Mouse (Mus musculus): ENCODE measurements around the gene Uck2. TPM values are rescaled to one million over a fixed set of nuclear protein-coding genes. Genes with fewer than 3 reads are reported as not detected.

Uck2 gene
- 48.8 and 49.6 TPM in 2 replicates for polyA plus RNA-seq (2014; fragmentation: Nextera tagmentation; extraction: Ambion mirVana)

DNA sequence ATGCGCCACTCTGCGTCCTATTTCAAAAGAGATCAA is at the start of gene Uck2:
TSS of gene Uck2 (minus strand) at position 1 of the 36 bp plus-strand sequence.
- H3K4me1 ChIP-seq (replicated peaks; ENCODE audit: control insufficient read depth, insufficient read depth, low read length): peaks cover 27% of the 10 kb centered on the region
- H3K9ac ChIP-seq: peak within 1 kb of the TSS; percentile 93
- peak within 1 kb of the TSS; percentile 97 for H3K27ac ChIP-seq
- DNase-seq (ENCODE audit: low spot score) (no peak), ATAC-seq (ENCODE audit: low FRiP score) (no peak)
- WGBS: 0% methylated on average over 2 of the region's 2 CpGs
- H3K4me3 ChIP-seq (replicated peaks; ENCODE audit: low read length): peak within 1 kb of the TSS; percentile 86
- peak within 1 kb of the TSS; percentile 66 for H3K4me2 ChIP-seq (replicated peaks)
- H3K9me3 ChIP-seq (ENCODE audit: control insufficient read depth, low read length): no peaks in the 10 kb centered on the region
- H3K36me3 ChIP-seq (replicated peaks; ENCODE audit: control insufficient read depth, insufficient read depth): no peaks in the 10 kb centered on the region
- H3K27me3 ChIP-seq (ENCODE audit: control insufficient read depth, insufficient read depth, low read length): no peaks in the 10 kb centered on the region

DNA sequence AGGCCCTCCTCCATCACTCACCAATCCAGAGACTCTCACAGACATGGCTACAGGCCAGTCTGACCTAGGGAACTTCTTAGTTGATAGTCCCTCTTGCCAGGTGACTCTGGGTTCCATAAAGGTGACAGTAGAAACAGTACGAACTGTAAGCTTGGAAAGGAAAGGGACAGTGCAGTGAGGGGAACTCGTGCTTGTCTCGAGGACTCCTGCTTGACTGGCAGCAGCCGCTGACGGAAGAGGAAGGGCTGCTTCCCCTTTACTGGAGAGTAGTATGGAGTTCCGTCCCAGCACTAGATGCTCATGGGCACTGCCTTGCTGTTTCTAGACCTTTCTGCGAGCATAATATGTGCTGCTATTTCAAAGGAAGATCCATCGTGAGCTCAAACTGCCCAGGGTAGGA is 46.0 kb upstream of the Uck2 start:
- WGBS: 94% methylated on average over 8 of the region's 8 CpGs
- Histone ChIP-seq H3K9ac (no peak overlapping the region), H3K4me3 (replicated peaks; ENCODE audit: low read length) (no peak overlapping the region), H3K27ac (no peak overlapping the region), H3K4me2 (replicated peaks) (no peak overlapping the region), H3K36me3 (replicated peaks; ENCODE audit: control insufficient read depth, insufficient read depth) (peaks cover 64% of the 10 kb centered on the region), H3K4me1 (replicated peaks; ENCODE audit: control insufficient read depth, insufficient read depth, low read length) (no peaks in the 10 kb centered on the region), H3K27me3 (ENCODE audit: control insufficient read depth, insufficient read depth, low read length) (no peaks in the 10 kb centered on the region), H3K9me3 (ENCODE audit: control insufficient read depth, low read length) (no peaks in the 10 kb centered on the region)
- no peak for DNase-seq (ENCODE audit: low spot score)
- ATAC-seq (ENCODE audit: low FRiP score): no peak

DNA sequence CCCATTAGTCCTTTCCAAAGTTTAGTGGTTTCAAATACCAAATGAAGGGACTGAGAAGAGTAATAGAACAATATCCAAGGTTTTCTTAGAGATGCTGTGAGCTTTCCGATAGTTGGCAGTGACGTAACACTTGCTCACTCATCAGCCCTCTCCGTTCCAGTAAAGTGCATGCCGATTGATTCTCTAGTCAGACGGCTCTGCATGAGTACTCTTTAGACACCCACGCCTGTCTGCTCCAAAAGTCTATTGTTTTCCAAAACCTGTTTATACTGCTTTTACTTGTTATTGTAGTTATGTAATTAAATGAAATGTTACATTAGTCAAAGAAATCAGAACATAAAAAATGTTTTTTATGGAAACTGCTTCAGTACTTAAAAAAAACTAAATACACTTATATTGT is 43.7 kb upstream of the Uck2 start:
- DNase-seq (ENCODE audit: low spot score) (no peak), ATAC-seq (ENCODE audit: low FRiP score) (no peak)
- H3K36me3 ChIP-seq (replicated peaks; ENCODE audit: control insufficient read depth, insufficient read depth): peaks cover 73% of the 10 kb centered on the region
- no peaks in the 10 kb centered on the region for H3K4me1 ChIP-seq (replicated peaks; ENCODE audit: control insufficient read depth, insufficient read depth, low read length)
- H3K4me2 ChIP-seq (replicated peaks): no peak overlapping the region
- no peak overlapping the region for H3K9ac ChIP-seq
- 89% methylated on average over 6 of the region's 6 CpGs for WGBS
- H3K27me3 ChIP-seq (ENCODE audit: control insufficient read depth, insufficient read depth, low read length): no peaks in the 10 kb centered on the region
- no peak overlapping the region for H3K4me3 ChIP-seq (replicated peaks; ENCODE audit: low read length)
- no peak overlapping the region for H3K27ac ChIP-seq
- no peaks in the 10 kb centered on the region for H3K9me3 ChIP-seq (ENCODE audit: control insufficient read depth, low read length)

DNA sequence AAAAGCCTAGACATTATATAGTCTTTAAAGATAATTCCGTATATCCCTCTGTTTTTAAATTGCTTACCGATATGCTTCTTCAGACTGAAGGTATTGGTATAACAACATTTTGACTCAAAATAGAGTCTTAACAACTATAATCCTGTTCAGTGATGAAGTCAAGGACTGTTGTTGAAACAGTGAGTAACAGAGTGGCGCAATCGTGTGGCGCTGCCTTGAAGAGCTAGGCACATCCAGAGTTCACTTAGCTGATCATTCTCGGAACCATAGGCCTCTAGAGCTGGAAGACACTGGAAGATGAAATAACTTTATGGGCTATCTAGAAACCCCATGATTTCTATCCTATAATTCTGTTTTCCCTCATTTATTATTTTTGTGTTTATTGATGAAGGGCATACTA is 36.6 kb upstream of the Uck2 start:
- no peak overlapping the region for H3K27ac ChIP-seq
- WGBS: 98% methylated on average over 6 of the region's 6 CpGs
- H3K36me3 ChIP-seq (replicated peaks; ENCODE audit: control insufficient read depth, insufficient read depth): peaks cover 84% of the 10 kb centered on the region
- H3K4me1 ChIP-seq (replicated peaks; ENCODE audit: control insufficient read depth, insufficient read depth, low read length): no peaks in the 10 kb centered on the region
- no peak overlapping the region for H3K4me2 ChIP-seq (replicated peaks)
- DNase-seq (ENCODE audit: low spot score) (no peak), ATAC-seq (ENCODE audit: low FRiP score) (no peak)
- no peak overlapping the region for H3K9ac ChIP-seq
- no peaks in the 10 kb centered on the region for H3K27me3 ChIP-seq (ENCODE audit: control insufficient read depth, insufficient read depth, low read length)
- no peaks in the 10 kb centered on the region for H3K9me3 ChIP-seq (ENCODE audit: control insufficient read depth, low read length)
- no peak overlapping the region for H3K4me3 ChIP-seq (replicated peaks; ENCODE audit: low read length)

DNA sequence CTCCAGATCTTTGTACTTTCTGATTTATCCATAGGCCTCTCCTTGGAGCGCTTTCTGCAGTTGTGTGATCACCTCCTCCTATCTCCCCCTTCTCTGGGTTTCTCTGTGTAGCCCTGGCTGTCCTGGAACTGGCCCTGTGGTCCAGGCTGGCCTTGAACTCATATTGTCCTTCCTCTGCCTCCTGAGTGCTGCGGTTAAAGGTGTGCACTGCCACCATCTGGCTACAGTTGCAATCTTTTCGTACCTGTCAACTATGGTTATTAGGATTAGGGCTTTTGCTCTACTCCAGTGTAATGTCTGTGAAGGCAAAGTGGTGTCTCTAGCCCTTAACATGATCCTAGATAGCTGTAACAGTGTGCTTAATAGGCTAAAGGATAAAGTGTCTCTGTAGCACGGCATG is 28.1 kb upstream of the Uck2 start:
- no peak overlapping the region for H3K27ac ChIP-seq
- no peak overlapping the region for H3K9ac ChIP-seq
- H3K9me3 ChIP-seq (ENCODE audit: control insufficient read depth, low read length): no peaks in the 10 kb centered on the region
- H3K4me2 ChIP-seq (replicated peaks): no peak overlapping the region
- peaks cover 41% of the 10 kb centered on the region for H3K36me3 ChIP-seq (replicated peaks; ENCODE audit: control insufficient read depth, insufficient read depth)
- WGBS: 89% methylated on average over 4 of the region's 4 CpGs
- peaks cover 6% of the 10 kb centered on the region for H3K4me1 ChIP-seq (replicated peaks; ENCODE audit: control insufficient read depth, insufficient read depth, low read length)
- H3K4me3 ChIP-seq (replicated peaks; ENCODE audit: low read length): no peak overlapping the region
- no peaks in the 10 kb centered on the region for H3K27me3 ChIP-seq (ENCODE audit: control insufficient read depth, insufficient read depth, low read length)
- ATAC-seq (ENCODE audit: low FRiP score) (no peak), DNase-seq (ENCODE audit: low spot score) (no peak)

DNA sequence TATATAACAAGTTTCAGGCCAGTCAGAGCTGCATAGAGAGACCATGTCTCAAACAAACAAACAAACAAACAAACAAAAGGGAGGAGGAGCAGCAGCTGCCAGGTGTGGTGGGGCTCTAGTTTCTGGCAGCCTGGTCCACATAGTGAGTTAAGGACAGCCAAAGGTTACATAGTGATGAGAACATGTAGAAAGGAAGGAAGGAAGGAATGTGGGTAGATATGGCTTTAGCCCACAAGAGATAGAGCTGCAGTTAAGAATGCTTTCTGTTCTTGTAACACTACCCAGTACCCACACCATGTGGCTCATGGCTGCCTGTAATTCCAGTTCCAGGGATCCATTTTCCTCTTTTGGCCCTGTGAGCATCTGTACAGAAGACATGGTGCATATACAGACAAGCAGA is 27.2 kb upstream of the Uck2 start:
- H3K9me3 ChIP-seq (ENCODE audit: control insufficient read depth, low read length): no peaks in the 10 kb centered on the region
- ATAC-seq (ENCODE audit: low FRiP score) (no peak), DNase-seq (ENCODE audit: low spot score) (no peak)
- H3K4me2 ChIP-seq (replicated peaks): no peak overlapping the region
- H3K27me3 ChIP-seq (ENCODE audit: control insufficient read depth, insufficient read depth, low read length): no peaks in the 10 kb centered on the region
- no peak overlapping the region for H3K4me3 ChIP-seq (replicated peaks; ENCODE audit: low read length)
- H3K27ac ChIP-seq: no peak overlapping the region
- H3K9ac ChIP-seq: no peak overlapping the region
- peaks cover 33% of the 10 kb centered on the region for H3K36me3 ChIP-seq (replicated peaks; ENCODE audit: control insufficient read depth, insufficient read depth)
- H3K4me1 ChIP-seq (replicated peaks; ENCODE audit: control insufficient read depth, insufficient read depth, low read length): peaks cover 6% of the 10 kb centered on the region

DNA sequence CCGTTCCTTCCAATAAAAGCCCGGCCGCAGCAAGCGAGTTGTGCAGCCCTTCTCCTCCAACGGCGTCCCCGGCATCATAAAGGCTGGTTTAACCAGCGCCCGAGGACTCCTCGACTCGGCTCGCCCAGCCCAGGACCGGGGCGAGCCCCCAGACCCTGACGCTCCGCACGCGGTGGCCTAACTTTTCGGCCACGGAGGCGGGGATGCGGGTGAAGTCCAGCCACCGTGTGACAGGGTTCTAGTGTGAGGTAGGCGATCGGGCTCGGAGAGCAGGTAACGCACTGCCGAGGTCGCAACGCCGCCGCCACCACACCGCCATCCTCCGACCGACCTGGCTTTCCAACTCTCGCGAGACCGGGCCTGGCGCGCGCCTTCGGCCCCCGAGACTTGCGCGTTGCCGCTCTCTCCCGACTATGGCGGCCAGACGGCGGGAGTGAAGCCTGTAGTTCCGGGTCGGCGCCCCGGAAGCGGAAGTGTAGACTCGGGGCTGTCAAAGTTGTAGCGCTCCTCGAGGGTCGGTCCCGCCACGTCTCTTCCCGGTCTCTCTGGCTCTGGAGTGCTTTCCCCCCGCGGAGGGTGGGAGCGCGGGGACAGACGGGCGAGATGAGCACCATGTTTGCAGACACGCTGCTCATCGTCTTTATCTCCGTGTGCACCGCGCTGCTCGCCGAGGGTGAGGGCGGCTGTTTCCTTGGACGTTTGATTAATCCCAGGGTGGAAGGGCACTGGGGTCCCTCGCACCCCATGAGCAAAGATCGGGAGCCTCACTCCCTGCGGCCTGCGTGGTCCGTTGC is 23.3 kb upstream of the Uck2 start, which contains the start of gene Tmco1:
TSS of gene Tmco1 (plus strand) at position 118 of the 794 bp plus-strand sequence.
- Histone ChIP-seq H3K27ac (peak within 1 kb of the TSS; percentile 97), H3K36me3 (replicated peaks; ENCODE audit: control insufficient read depth, insufficient read depth) (peaks cover 15% of the 10 kb centered on the region), H3K4me1 (replicated peaks; ENCODE audit: control insufficient read depth, insufficient read depth, low read length) (peaks cover 6% of the 10 kb centered on the region), H3K4me3 (replicated peaks; ENCODE audit: low read length) (peak within 1 kb of the TSS; percentile 92), H3K27me3 (ENCODE audit: control insufficient read depth, insufficient read depth, low read length) (no peaks in the 10 kb centered on the region), H3K9me3 (ENCODE audit: control insufficient read depth, low read length) (no peaks in the 10 kb centered on the region), H3K4me2 (replicated peaks) (peak within 1 kb of the TSS; percentile 94), H3K9ac (peak within 1 kb of the TSS; percentile 96)
- ATAC-seq (ENCODE audit: low FRiP score) (peak; percentile 98), DNase-seq (ENCODE audit: low spot score) (peak; percentile 99)
- under 1% methylated on average over 78 of the region's 82 CpGs for WGBS

DNA sequence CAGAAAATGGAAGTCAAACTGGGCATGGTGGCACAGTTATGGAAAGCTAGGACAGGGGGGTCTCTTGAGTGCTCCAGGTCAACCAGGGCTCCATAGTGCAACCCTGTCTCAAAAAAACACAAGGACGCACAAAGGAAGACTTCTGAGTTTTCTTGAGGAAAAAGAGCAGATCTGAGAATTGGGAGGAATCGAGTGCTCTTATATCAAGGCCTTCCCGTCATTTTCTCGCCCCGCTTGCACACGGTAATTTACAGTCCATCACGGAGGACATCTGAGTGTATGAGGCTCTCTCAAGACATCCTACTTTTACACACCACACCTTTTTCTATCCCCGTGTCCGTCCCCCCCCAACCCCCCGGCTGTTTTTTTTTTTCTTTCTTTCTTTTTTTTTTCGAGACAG is 22.6 kb upstream of the Uck2 start:
- no peaks in the 10 kb centered on the region for H3K27me3 ChIP-seq (ENCODE audit: control insufficient read depth, insufficient read depth, low read length)
- 67% methylated on average over 11 of the region's 11 CpGs for WGBS
- peak overlapping the region; percentile 94 for H3K4me2 ChIP-seq (replicated peaks)
- peak overlapping the region; percentile 96 for H3K9ac ChIP-seq
- peak overlapping the region; percentile 92 for H3K4me3 ChIP-seq (replicated peaks; ENCODE audit: low read length)
- no peak for ATAC-seq (ENCODE audit: low FRiP score)
- H3K9me3 ChIP-seq (ENCODE audit: control insufficient read depth, low read length): no peaks in the 10 kb centered on the region
- H3K27ac ChIP-seq: peak overlapping the region; percentile 97
- DNase-seq (ENCODE audit: low spot score): no peak
- peaks cover 15% of the 10 kb centered on the region for H3K36me3 ChIP-seq (replicated peaks; ENCODE audit: control insufficient read depth, insufficient read depth)
- H3K4me1 ChIP-seq (replicated peaks; ENCODE audit: control insufficient read depth, insufficient read depth, low read length): peaks cover 6% of the 10 kb centered on the region

DNA sequence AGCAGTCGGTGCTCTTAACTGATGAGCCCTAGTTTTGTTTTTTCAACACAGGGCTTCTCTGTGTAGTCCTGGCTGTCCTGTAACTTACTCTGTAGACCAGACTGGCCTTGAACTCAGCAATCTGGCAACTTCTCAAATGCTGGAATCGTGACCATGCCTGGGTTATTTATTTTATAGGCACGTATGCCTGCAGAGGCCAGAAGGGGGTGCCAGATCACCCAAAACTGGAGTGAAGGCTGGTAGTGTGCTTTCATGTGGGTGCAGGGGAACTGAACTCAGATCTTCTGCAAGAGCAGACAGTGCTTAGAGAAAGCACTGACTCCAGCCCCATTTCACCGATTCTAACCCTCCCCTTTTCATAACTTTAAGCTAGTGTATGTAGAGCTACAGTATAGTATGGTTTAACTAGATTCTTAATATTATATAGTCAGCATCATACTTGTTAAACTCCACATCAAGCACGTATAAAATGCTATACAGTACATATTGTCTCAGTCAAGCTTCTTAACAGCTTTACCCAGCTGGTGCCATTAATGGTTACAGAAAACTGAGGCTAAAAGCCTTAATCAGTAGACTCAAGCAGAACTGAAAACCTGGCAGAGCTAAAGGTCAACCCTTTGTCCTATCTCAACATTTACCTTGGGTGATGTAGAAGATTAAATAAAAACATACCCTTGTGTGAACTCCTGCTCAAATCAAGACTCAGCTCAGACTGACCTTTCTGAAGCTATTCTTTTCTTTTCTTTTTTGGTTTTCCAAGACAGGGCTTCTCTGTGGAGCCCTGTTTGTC is 21.5 kb upstream of the Uck2 start:
- no peak for DNase-seq (ENCODE audit: low spot score)
- Histone ChIP-seq H3K27ac (no peak overlapping the region), H3K4me3 (replicated peaks; ENCODE audit: low read length) (no peak overlapping the region), H3K27me3 (ENCODE audit: control insufficient read depth, insufficient read depth, low read length) (no peaks in the 10 kb centered on the region), H3K4me1 (replicated peaks; ENCODE audit: control insufficient read depth, insufficient read depth, low read length) (peaks cover 6% of the 10 kb centered on the region), H3K4me2 (replicated peaks) (no peak overlapping the region), H3K36me3 (replicated peaks; ENCODE audit: control insufficient read depth, insufficient read depth) (0 out of 2 replicates have a peak, but pooled peaks cover 5% of the 10 kb centered on the region), H3K9me3 (ENCODE audit: control insufficient read depth, low read length) (no peaks in the 10 kb centered on the region), H3K9ac (no peak overlapping the region)
- 69% methylated on average over 5 of the region's 5 CpGs for WGBS
- no peak for ATAC-seq (ENCODE audit: low FRiP score)

Measured in hindbrain, embryonic 14.5 days (tissue).